Mouse (Mus musculus) ES-Bruce4 (cell line): ENCODE measurements around the gene Sgk1. TPM values are rescaled to one million over a fixed set of nuclear protein-coding genes. Genes with fewer than 3 reads are reported as not detected.
A peak's percentile ranks its signal among the peaks of the same experiment; 100 is the strongest.

Source experiments
- H3K27ac ChIP-seq: 2 replicates; pipeline ENCODE4 v1.5.1; 2012; ENCODE audit warnings: low read length, inconsistent platforms; ENCODE audit not compliant: insufficient read depth
- H3K27me3 ChIP-seq: 2 replicates; pipeline ENCODE4 v1.6.1; 2012; ENCODE audit warnings: mild to moderate bottlenecking, low read length, inconsistent platforms; ENCODE audit not compliant: control insufficient read depth, poor library complexity, insufficient read depth, severe bottlenecking
- H3K36me3 ChIP-seq: 2 replicates; pipeline ENCODE4 v1.6.1; 2012; ENCODE audit warnings: inconsistent platforms, mild to moderate bottlenecking, low read length, moderate library complexity; ENCODE audit not compliant: control insufficient read depth, poor library complexity, insufficient read depth, severe bottlenecking
- H3K4me1 ChIP-seq: one replicate; pipeline ENCODE4 v1.8.1; 2011; ENCODE audit warnings: low read length; ENCODE audit not compliant: control insufficient read depth, insufficient read depth
- H3K4me3 ChIP-seq: 2 replicates; pipeline ENCODE4 v1.5.1; 2011; ENCODE audit warnings: low read depth, mild to moderate bottlenecking, low read length
- H3K9ac ChIP-seq: 2 replicates; pipeline ENCODE4 v1.6.1; 2012; ENCODE audit warnings: low read depth, mild to moderate bottlenecking, inconsistent platforms; ENCODE audit not compliant: poor library complexity, severe bottlenecking
- H3K9me3 ChIP-seq: replicated peaks from 2 replicates; pipeline ENCODE4 v1.6.1; 2012; ENCODE audit warnings: mild to moderate bottlenecking, low read length, inconsistent platforms; ENCODE audit not compliant: control insufficient read depth, poor library complexity, insufficient read depth, severe bottlenecking
- CTCF ChIP-seq: IDR thresholded peaks from one replicate; pipeline ENCODE4 v1.8.1; 2011; ENCODE audit warnings: low read depth, low read length
- EP300 ChIP-seq: IDR thresholded peaks from 2 replicates; pipeline ENCODE4 v1.6.1; 2011; ENCODE audit warnings: low read depth, low read length; ENCODE audit not compliant: insufficient read depth
- POLR2A ChIP-seq: IDR thresholded peaks from one replicate; pipeline ENCODE4 v1.8.1; 2011; ENCODE audit warnings: low read length; ENCODE audit not compliant: insufficient read depth
- polyA plus RNA-seq: library from polyadenylated mRNA; stranded (reverse); fragments of >200 nt; gene quantifications from 2 replicates; pipeline ENCODE4 v1.2.4, GENCODE M21; 2011; ENCODE audit warnings: low read depth; ENCODE audit not compliant: missing spikeins, insufficient read depth, insufficient read length

Sgk1 gene
- polyA plus RNA-seq, 1 experiment, result 386 TPM

GRCm38 (mm10) chr10:21906894-21907446, 25.0 kb downstream of the Sgk1 start:
- no peak for TF ChIP-seq EP300
- no peak for TF ChIP-seq POLR2A
- TF ChIP-seq CTCF, result no peak
- Histone ChIP-seq H3K27ac (peak overlapping the region; percentile 80), H3K4me3 (no peak overlapping the region), H3K9ac (0 out of 2 replicates have a peak overlapping the region, but pooled peaks have one; percentile 27), H3K4me1 (peaks cover 4% of the 10 kb centered on the region), H3K27me3 (no peaks in the 10 kb centered on the region), H3K9me3 (no peaks in the 10 kb centered on the region), H3K36me3 (no peaks in the 10 kb centered on the region)

GRCm38 (mm10) chr10:21907784-21908183, 25.8 kb downstream of the Sgk1 start:
- peak overlapping the region; percentile 4; the same call in 1 of the 2 replicates for H3K27ac ChIP-seq
- TF ChIP-seq POLR2A, result no peak
- no peak for TF ChIP-seq CTCF
- TF ChIP-seq EP300, result no peak

GRCm38 (mm10) chr10:21908686-21909085, 26.7 kb downstream of the Sgk1 start:
- no peaks in the 10 kb centered on the region for H3K9me3 ChIP-seq
- H3K4me3 ChIP-seq, result no peak overlapping the region
- H3K27me3 ChIP-seq, result no peaks in the 10 kb centered on the region
- H3K27ac ChIP-seq, result peak overlapping the region; percentile 74
- H3K9ac ChIP-seq, result no peak overlapping the region
- TF ChIP-seq CTCF (no peak), EP300 (no peak), POLR2A (no peak)
- peaks cover 4% of the 10 kb centered on the region for H3K4me1 ChIP-seq
- no peaks in the 10 kb centered on the region for H3K36me3 ChIP-seq

More at GRCm38 (mm10) chr10:21907784-21908183, 25.8 kb downstream of the Sgk1 start:
- Histone ChIP-seq H3K36me3 (no peaks in the 10 kb centered on the region), H3K4me3 (no peak overlapping the region), H3K9ac (no peak overlapping the region), H3K27me3 (no peaks in the 10 kb centered on the region), H3K4me1 (peaks cover 4% of the 10 kb centered on the region), H3K9me3 (no peaks in the 10 kb centered on the region)

- Histone ChIP-seq H3K9me3 (no peaks in the 10 kb centered on the region), H3K27me3 (no peaks in the 10 kb centered on the region), H3K36me3 (no peaks in the 10 kb centered on the region), H3K9ac (no peak overlapping the region), H3K4me3 (no peak overlapping the region), H3K27ac (no peak overlapping the region), H3K4me1 (peaks cover 4% of the 10 kb centered on the region)
- TF ChIP-seq EP300 (no peak), CTCF (no peak), POLR2A (no peak)
These were observed 28.4 kb downstream of the Sgk1 start for GRCm38 (mm10) chr10:21910334-21910733.

GRCm38 (mm10) chr10:21911303-21911947, 29.4 kb downstream of the Sgk1 start:
- Histone ChIP-seq H3K4me1 (peaks cover 6% of the 10 kb centered on the region), H3K36me3 (no peaks in the 10 kb centered on the region), H3K9ac (no peak overlapping the region), H3K9me3 (no peaks in the 10 kb centered on the region), H3K27ac (no peak overlapping the region), H3K4me3 (no peak overlapping the region), H3K27me3 (no peaks in the 10 kb centered on the region)
- TF ChIP-seq CTCF, result no peak
- no peak for TF ChIP-seq EP300
- TF ChIP-seq POLR2A, result no peak

GRCm38 (mm10) chr10:21914751-21915150, 32.8 kb downstream of the Sgk1 start:
- Histone ChIP-seq H3K36me3 (no peaks in the 10 kb centered on the region), H3K27ac (no peak overlapping the region), H3K9ac (no peak overlapping the region), H3K4me3 (no peak overlapping the region), H3K4me1 (peaks cover 11% of the 10 kb centered on the region), H3K27me3 (no peaks in the 10 kb centered on the region), H3K9me3 (no peaks in the 10 kb centered on the region)
- no peak for TF ChIP-seq CTCF
- TF ChIP-seq POLR2A, result no peak
- no peak for TF ChIP-seq EP300
